Mouse (Mus musculus) neural tube, embryonic 11.5 days (tissue): ENCODE results near the gene Upk3b. TPM values are rescaled to one million over a fixed set of nuclear protein-coding genes. Genes with fewer than 3 reads are reported as not detected.

Source experiments
- ATAC-seq: fragments of 200-750 bp; cut with Nextera tagmentation; 2 replicates; pipeline ENCODE4 v1.8.0; 2017; ENCODE audit warnings: moderate number of reproducible peaks, mild to moderate bottlenecking, moderate TSS enrichment, moderate library complexity; ENCODE audit not compliant: insufficient read depth, low FRiP score, low TSS enrichment
- DNase-seq: peaks from one replicate; pipeline ENCODE4 v3.0.0-alpha.2; 2015; ENCODE audit warnings: low spot score
- H3K27ac ChIP-seq: fragments of 300-500 bp; sonication (generic); 2 replicates; pipeline ENCODE4 v1.5.1; 2014; ENCODE audit warnings: low read depth, mild to moderate bottlenecking, low read length
- H3K27me3 ChIP-seq: fragments of 300-500 bp; sonication (generic); 2 replicates; pipeline ENCODE4 v1.6.1; 2014; ENCODE audit warnings: mild to moderate bottlenecking, low read length, mixed read lengths; ENCODE audit not compliant: control insufficient read depth, insufficient read depth
- H3K36me3 ChIP-seq: fragments of 300-500 bp; sonication (generic); 2 replicates; pipeline ENCODE4 v1.6.1; 2014; ENCODE audit warnings: mild to moderate bottlenecking, low read length, moderate library complexity, mixed read lengths; ENCODE audit not compliant: control insufficient read depth, insufficient read depth
- H3K4me1 ChIP-seq: fragments of 300-500 bp; sonication (generic); 2 replicates; pipeline ENCODE4 v1.6.1; 2014; ENCODE audit warnings: low read length, mixed read lengths; ENCODE audit not compliant: control insufficient read depth, insufficient read depth
- H3K4me2 ChIP-seq: fragments of 300-500 bp; sonication (generic); 2 replicates; pipeline ENCODE4 v1.6.1; 2014; ENCODE audit warnings: low read depth, mild to moderate bottlenecking, moderate library complexity
- H3K4me3 ChIP-seq: fragments of 300-500 bp; sonication (generic); 2 replicates; pipeline ENCODE4 v1.5.1; 2014; ENCODE audit warnings: low read depth, low read length
- H3K9ac ChIP-seq: fragments of 300-500 bp; sonication (generic); 2 replicates; pipeline ENCODE4 v1.6.1; 2014; ENCODE audit warnings: mild to moderate bottlenecking, low read length
- H3K9me3 ChIP-seq: fragments of 300-500 bp; sonication (generic); 2 replicates; pipeline ENCODE4 v1.6.1; 2016; ENCODE audit warnings: low read length; ENCODE audit not compliant: control insufficient read depth
- WGBS: fragments of 180-500 bp; shearing (Covaris S2); extraction: QIAGEN DNeasy Blood & Tissue Kit; methylation state at CpG from one replicate; pipeline ENCODE4 v1.1.7; 2014; 5-methylcytosine and 5-hydroxymethylcytosine counted together
- polyA plus RNA-seq: library from polyadenylated mRNA; unstranded; fragments of >200 nt; fragmentation: Nextera tagmentation; extraction: Ambion mirVana; gene quantifications from 2 replicates; pipeline ENCODE4 v1.2.1, GENCODE M21; 2014

Gene Upk3b
- polyA plus RNA-seq, 1 experiment from 2014 or later, result 0.31 TPM

DNA sequence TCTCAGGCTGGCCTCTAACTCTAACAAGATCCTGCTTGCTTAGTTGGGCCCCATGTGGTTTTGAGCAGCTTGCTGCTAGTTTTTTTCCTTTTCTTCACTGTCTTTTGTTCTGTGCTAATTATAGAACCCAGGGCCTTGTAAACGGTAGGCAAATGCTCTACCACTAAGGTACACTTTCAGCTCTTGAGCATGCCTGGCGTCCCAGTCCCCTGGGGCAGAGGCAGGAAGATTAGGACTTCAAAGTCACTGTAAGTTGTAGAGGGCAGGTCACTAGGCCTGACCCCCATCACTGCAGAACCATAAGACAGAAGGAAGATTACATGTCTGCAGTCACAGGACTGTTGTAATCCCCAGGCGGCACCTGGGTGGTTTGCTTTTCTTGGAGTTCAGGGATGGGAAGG is 35.5 kb upstream of the Upk3b start:
- 30% methylated on average over 3 of the region's 3 CpGs for WGBS
- H3K36me3 ChIP-seq, result no peaks in the 10 kb centered on the region; the same call in 1 of the 2 replicates
- no peaks in the 10 kb centered on the region for H3K9me3 ChIP-seq
- no peaks in the 10 kb centered on the region for H3K27me3 ChIP-seq
- H3K9ac ChIP-seq, result no peak overlapping the region
- DNase-seq (no peak), ATAC-seq (no peak)
- H3K4me2 ChIP-seq, result no peak overlapping the region
- H3K4me1 ChIP-seq, result no peaks in the 10 kb centered on the region
- no peak overlapping the region for H3K27ac ChIP-seq
- no peak overlapping the region for H3K4me3 ChIP-seq

GRCm38 (mm10) chr5:136004537-136004936 is 33.8 kb upstream of the Upk3b start:
- Histone ChIP-seq H3K27ac (no peak overlapping the region), H3K36me3 (no peaks in the 10 kb centered on the region), H3K4me3 (no peak overlapping the region), H3K9me3 (no peaks in the 10 kb centered on the region), H3K4me1 (no peaks in the 10 kb centered on the region), H3K4me2 (no peak overlapping the region), H3K9ac (no peak overlapping the region), H3K27me3 (no peaks in the 10 kb centered on the region)
- DNase-seq, result no peak
- WGBS, result 72% methylated on average over 4 of the region's 4 CpGs
- no peak for ATAC-seq

DNA sequence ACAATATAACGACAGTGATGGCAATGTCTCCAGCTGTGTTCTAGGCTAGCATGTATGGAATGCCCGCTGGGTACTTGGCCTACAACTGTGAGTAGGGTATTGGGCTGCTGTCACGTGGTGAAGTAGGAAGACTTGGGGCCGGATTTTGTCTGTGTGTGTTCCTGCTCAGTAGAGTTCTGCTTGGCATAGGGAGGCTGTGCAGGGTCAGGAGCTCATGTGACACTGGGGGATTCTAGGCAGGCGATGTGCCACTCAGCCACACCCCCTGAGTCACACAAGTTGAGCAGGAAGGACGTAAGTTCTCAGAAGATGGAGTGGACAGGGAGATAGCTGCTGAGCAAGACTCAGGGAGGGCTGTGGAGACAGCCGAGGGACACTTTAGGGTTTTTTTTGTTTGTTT is 30.6 kb upstream of the Upk3b start:
- Histone ChIP-seq H3K4me3 (no peak overlapping the region), H3K27me3 (no peaks in the 10 kb centered on the region), H3K9ac (no peak overlapping the region), H3K4me2 (no peak overlapping the region), H3K27ac (no peak overlapping the region), H3K4me1 (no peaks in the 10 kb centered on the region), H3K36me3 (peaks cover 3% of the 10 kb centered on the region), H3K9me3 (no peaks in the 10 kb centered on the region)
- WGBS, result 78% methylated on average over 7 of the region's 7 CpGs
- ATAC-seq (no peak), DNase-seq (no peak)

DNA sequence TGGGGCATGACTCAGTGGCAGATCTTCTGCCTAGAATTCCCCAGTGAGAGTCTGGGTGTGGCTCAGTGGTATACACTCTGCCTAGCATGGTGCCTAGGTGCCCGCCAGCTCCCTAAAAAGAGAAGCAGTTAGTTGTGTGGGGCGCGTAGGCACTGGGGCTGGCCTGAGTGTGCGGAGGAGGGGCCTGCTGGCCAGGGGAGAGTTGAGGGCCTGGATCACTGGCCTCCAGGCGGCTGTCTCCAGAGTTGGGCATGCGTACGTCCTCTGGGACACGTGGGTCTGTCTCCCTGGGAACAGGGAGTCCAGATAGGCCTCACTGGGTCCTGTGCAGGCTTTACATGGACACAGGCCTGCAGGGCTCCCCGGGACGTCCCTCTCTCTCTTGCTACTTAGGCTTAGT is 23.4 kb upstream of the Upk3b start:
- no peak overlapping the region for H3K9ac ChIP-seq
- H3K4me1 ChIP-seq, result no peaks in the 10 kb centered on the region
- DNase-seq (no peak), ATAC-seq (no peak)
- H3K9me3 ChIP-seq, result no peaks in the 10 kb centered on the region
- no peak overlapping the region for H3K4me3 ChIP-seq
- no peak overlapping the region for H3K27ac ChIP-seq
- 88% methylated on average over 10 of the region's 10 CpGs for WGBS
- H3K4me2 ChIP-seq, result no peak overlapping the region
- H3K27me3 ChIP-seq, result no peaks in the 10 kb centered on the region
- peaks cover 3% of the 10 kb centered on the region for H3K36me3 ChIP-seq

DNA sequence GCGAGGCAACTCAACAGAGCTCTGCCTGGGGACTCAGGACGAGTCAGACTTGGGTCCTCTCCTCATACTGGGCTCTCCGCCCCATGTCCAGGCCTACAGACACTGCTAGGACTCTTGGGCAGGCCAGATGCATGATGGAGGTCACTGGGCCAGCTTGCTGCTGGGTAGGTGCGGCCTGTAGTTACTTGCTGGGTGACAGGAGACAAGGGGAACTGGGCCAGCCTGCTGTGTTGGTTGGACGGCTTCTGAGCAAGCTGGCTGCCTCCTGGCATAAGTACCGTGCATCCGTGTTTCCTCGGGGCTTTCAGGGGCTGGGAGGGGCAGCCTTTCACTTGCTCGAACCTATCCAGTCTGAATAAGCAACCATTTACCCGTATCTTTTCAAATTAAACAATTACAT is 22.7 kb upstream of the Upk3b start:
- Histone ChIP-seq H3K4me2 (no peak overlapping the region), H3K9me3 (no peaks in the 10 kb centered on the region), H3K27me3 (no peaks in the 10 kb centered on the region), H3K36me3 (peaks cover 3% of the 10 kb centered on the region), H3K9ac (no peak overlapping the region), H3K4me3 (no peak overlapping the region), H3K27ac (no peak overlapping the region), H3K4me1 (no peaks in the 10 kb centered on the region)
- 93% methylated on average over 10 of the region's 10 CpGs for WGBS
- ATAC-seq, result no peak
- no peak for DNase-seq

GRCm38 (mm10) chr5:136016014-136016876 is 22.1 kb upstream of the Upk3b start:
- H3K27ac ChIP-seq, result no peak overlapping the region

DNA sequence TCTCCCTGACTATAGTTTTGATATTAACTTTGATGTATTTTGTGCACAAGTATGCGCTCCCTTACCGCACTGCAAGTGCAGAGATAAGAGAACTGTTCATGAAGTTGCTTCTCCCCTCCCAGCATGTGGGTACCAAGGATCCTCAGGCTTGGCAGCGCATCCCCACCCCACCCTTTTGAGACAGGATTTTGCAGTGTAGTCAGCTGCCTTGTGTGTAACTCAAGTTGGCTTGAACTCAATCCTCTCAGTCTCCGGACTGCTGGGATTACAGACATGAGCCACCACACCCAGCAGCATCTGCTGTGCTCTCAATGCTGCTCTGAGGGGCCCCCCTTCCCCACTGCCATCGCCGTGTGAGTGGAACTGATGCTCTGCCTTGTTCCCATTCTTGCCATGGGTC is 21.0 kb upstream of the Upk3b start:
- no peak overlapping the region for H3K4me2 ChIP-seq
- H3K9ac ChIP-seq, result no peak overlapping the region
- H3K27ac ChIP-seq, result no peak overlapping the region
- WGBS, result 94% methylated on average over 6 of the region's 6 CpGs
- no peaks in the 10 kb centered on the region for H3K4me1 ChIP-seq
- H3K4me3 ChIP-seq, result no peak overlapping the region
- ATAC-seq, result no peak
- no peaks in the 10 kb centered on the region; the same call in 1 of the 2 replicates for H3K36me3 ChIP-seq
- DNase-seq, result no peak
- no peaks in the 10 kb centered on the region for H3K27me3 ChIP-seq
- H3K9me3 ChIP-seq, result no peaks in the 10 kb centered on the region

More at GRCm38 (mm10) chr5:136016014-136016876, 22.1 kb upstream of the Upk3b start:
- no peak overlapping the region for H3K4me2 ChIP-seq
- no peak overlapping the region for H3K4me3 ChIP-seq
- ATAC-seq, result no peak
- no peaks in the 10 kb centered on the region for H3K4me1 ChIP-seq
- whole genome bisulfite sequencing, result 85% methylated on average over 10 of the region's 10 CpGs
- H3K27me3 ChIP-seq, result no peaks in the 10 kb centered on the region
- H3K9me3 ChIP-seq, result no peaks in the 10 kb centered on the region
- H3K9ac ChIP-seq, result no peak overlapping the region
- peaks cover 3% of the 10 kb centered on the region for H3K36me3 ChIP-seq
- no peak for DNase-seq

GRCm38 (mm10) chr5:136018726-136019125 is 19.6 kb upstream of the Upk3b start:
- DNase-seq (no peak), ATAC-seq (no peak)
- Histone ChIP-seq H3K9ac (no peak overlapping the region), H3K27me3 (no peaks in the 10 kb centered on the region), H3K27ac (no peak overlapping the region), H3K4me2 (no peak overlapping the region), H3K4me1 (no peaks in the 10 kb centered on the region), H3K4me3 (no peak overlapping the region), H3K36me3 (no peaks in the 10 kb centered on the region), H3K9me3 (no peaks in the 10 kb centered on the region)
- 82% methylated on average over 2 of the region's 2 CpGs for WGBS

GRCm38 (mm10) chr5:136019907-136020306 is 18.4 kb upstream of the Upk3b start:
- H3K27me3 ChIP-seq, result no peaks in the 10 kb centered on the region
- H3K9me3 ChIP-seq, result no peaks in the 10 kb centered on the region
- ATAC-seq (no peak), DNase-seq (no peak)
- no peak overlapping the region for H3K4me3 ChIP-seq
- no peak overlapping the region for H3K9ac ChIP-seq
- H3K4me1 ChIP-seq, result no peaks in the 10 kb centered on the region
- no peaks in the 10 kb centered on the region for H3K36me3 ChIP-seq
- H3K27ac ChIP-seq, result no peak overlapping the region
- WGBS, result 58% methylated on average over 1 of the region's 1 CpGs
- no peak overlapping the region for H3K4me2 ChIP-seq
